Mouse (Mus musculus) bone marrow macrophage, adult 2 months (primary cell): ENCODE results near the gene Smad6.

ENCODE experiments used
- CTCF ChIP-seq: IDR thresholded peaks from 2 replicates; pipeline ENCODE4 v1.5.1; 2012; ENCODE audit warnings: low read depth, mild to moderate bottlenecking, low read length, moderate library complexity
- POLR2A ChIP-seq: IDR thresholded peaks from 2 replicates; pipeline ENCODE4 v1.6.1; 2012; ENCODE audit warnings: mild to moderate bottlenecking, low read depth, low read length, borderline replicate concordance

DNA sequence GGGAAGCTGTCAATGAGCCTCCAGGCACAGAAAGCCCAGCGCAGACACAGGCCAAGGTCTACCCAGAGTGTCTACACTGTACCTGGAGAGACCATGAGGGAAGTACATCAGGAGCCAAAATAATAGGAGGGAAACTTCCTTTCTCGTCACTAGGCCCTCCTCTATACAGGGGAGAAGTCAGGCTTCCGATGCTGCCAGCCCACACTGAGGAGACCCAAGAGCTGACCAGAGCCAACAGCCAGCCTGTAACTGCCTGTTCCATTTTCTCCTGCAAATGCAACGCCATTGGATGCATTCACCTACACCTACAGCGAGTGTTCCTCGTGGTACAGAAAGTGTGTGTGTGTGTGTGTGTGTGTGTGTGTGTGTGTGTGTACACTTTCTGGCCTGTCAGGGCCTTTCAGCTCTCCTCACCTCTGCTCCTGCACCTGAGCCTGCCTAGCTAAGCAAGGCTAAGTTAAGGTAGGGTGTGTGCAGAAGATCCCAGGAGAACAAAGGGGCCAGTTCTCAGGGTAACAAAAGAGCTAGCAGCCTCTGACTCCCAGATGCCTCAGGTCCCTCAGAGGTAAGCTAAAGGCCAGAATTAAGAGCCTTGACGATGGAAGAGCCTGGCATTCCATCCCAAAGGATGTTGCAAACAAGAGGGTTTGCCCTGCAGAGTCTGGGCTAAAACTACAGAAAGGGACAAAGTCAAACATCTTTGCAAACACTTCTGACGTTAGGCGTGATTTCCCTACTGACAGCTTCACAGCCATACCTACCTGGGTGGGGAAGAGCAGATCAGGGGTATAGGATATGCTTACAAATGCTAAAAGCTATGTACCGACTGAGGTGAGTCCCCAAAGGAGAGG is 2.6 kb downstream of the Smad6 start:
- no peak for TF ChIP-seq CTCF
- no peak for TF ChIP-seq POLR2A
